Mouse (Mus musculus): ENCODE measurements around the gene Herc4. TPM values are rescaled to one million over a fixed set of nuclear protein-coding genes. Genes with fewer than 3 reads are reported as not detected.

The Herc4 gene
- polyA plus RNA-seq, 1 experiment from 2014 or later = 33.6 TPM

DNA sequence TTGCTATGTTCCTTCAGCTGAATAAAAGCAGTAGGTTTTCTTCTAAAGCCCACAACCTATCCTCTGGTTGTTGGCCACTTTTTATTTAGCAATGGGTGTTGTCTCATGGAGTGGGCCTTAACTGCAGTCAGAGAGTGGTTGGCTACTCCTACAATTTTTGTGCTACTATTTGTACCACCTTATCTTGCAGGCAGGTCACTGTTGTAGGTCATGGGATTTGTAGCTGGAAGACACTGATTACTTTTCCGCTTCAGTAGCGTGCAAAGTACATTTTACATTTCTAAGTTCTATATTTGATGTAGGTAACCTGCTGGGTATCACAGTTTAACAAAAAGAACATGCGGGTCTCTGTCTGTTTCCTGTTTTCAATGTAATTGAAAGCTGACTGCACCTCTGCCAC is 15.7 kb downstream of the Herc4 start:
- H3K9ac ChIP-seq = no peak overlapping the region
- no peak for ATAC-seq
- no peaks in the 10 kb centered on the region for H3K27me3 ChIP-seq
- no peaks in the 10 kb centered on the region for H3K9me3 ChIP-seq (replicated peaks)
- no peak overlapping the region for H3K4me2 ChIP-seq
- H3K4me1 ChIP-seq = 0 out of 2 replicates have a peak, but pooled peaks cover 3% of the 10 kb centered on the region
- no peak overlapping the region for H3K27ac ChIP-seq
- WGBS = 92% methylated on average over 3 of the region's 3 CpGs
- H3K4me3 ChIP-seq = no peak overlapping the region
- H3K36me3 ChIP-seq (ENCODE audit: poor library complexity, severe bottlenecking) = peaks cover under 1% of the 10 kb centered on the region; the same call in 1 of the 2 replicates

DNA sequence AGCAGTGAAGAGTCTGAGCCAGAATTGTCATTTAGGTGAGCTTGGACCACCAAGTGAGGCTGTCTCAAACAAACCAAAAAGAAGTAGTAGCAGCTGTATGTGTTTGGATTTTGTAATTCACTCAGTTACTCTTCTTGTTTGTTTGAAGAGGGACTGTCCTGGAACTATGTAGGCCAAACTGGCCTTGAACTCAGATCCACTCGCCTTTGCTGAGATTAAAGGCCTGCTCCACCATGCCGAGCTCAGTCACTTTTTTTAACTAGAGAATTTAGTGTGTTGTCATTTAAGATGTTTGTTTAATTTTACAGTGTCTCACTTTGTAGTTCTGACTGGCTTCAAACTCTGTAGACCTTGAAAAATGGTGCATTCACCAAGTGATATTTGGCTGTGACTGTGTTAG is 24.3 kb downstream of the Herc4 start:
- Histone ChIP-seq H3K9me3 (replicated peaks) (no peaks in the 10 kb centered on the region; the same call in 1 of the 2 replicates), H3K4me1 (no peaks in the 10 kb centered on the region), H3K4me2 (no peak overlapping the region), H3K27me3 (no peaks in the 10 kb centered on the region), H3K36me3 (ENCODE audit: poor library complexity, severe bottlenecking) (peaks cover 23% of the 10 kb centered on the region), H3K9ac (no peak overlapping the region), H3K4me3 (no peak overlapping the region), H3K27ac (no peak overlapping the region)
- no peak for ATAC-seq
- 95% methylated on average over 2 of the region's 2 CpGs for WGBS

DNA sequence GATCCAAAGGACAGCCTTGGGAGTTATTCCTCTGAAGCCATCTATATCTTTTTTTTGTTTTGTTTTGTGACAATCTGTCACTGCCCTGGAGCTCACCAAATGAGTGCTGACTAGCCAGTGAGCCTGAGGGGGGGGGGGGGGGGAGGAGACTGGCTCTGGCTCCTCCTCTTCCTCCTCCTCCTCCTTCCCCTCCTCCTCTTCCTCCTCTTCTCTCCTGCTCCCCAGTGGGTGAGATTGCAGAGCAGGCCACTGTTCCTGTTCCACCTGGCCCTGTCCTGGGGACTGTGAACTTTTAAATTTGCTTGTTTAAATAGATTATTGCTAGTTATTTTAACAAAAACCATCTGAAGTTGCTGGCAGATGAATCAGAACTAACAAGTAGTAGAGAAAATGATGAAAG is 28.8 kb downstream of the Herc4 start:
- Histone ChIP-seq H3K9me3 (replicated peaks) (no peaks in the 10 kb centered on the region), H3K4me2 (no peak overlapping the region), H3K27ac (no peak overlapping the region), H3K4me1 (no peaks in the 10 kb centered on the region), H3K27me3 (no peaks in the 10 kb centered on the region), H3K9ac (no peak overlapping the region), H3K4me3 (no peak overlapping the region), H3K36me3 (ENCODE audit: poor library complexity, severe bottlenecking) (peaks cover 19% of the 10 kb centered on the region)
- no peak for ATAC-seq

DNA sequence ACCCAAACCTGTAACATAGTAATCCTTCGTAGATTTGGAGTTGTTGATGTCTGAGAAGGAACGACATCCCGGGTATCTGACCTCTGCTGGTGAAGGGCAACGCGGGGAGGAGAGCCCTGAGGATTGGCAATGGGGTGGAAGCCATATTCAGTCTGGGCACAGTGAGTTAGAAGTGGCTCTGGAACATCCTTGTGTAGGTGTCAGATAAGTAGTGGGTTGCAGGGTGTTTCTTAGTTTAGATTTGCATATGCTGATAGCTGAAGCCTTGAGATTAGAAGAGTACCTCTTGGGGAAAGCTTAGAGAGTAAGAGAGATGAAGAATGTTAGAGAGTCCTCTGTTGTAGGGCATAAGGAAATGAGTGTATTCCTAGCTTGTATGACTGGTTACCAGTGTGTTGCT is 29.3 kb downstream of the Herc4 start:
- Histone ChIP-seq H3K9me3 (replicated peaks) (no peaks in the 10 kb centered on the region), H3K4me3 (no peak overlapping the region), H3K27ac (no peak overlapping the region), H3K9ac (no peak overlapping the region), H3K36me3 (ENCODE audit: poor library complexity, severe bottlenecking) (peaks cover 23% of the 10 kb centered on the region), H3K27me3 (no peaks in the 10 kb centered on the region), H3K4me1 (no peaks in the 10 kb centered on the region), H3K4me2 (no peak overlapping the region)
- no peak for ATAC-seq
- WGBS = 93% methylated on average over 5 of the region's 5 CpGs

DNA sequence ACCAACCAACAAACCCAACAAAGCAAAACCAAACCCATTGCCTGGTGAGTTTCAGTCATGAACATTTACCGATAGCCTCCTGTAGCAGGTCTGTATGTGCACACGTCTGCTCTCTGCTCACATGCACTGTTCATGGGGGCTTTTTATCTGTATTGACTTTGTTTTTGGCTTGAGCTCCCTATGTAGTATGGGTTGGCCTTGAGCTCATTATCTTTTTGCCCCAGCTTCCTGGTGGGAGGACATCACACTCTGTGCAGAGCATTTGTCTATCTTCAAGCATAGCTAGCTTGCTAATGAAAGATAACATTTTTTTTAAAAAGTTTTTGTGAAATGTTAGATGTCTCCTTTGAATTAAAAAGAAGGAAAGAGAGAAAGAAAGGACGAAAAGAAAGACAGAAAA is 33.4 kb downstream of the Herc4 start:
- H3K27ac ChIP-seq = no peak overlapping the region
- H3K4me3 ChIP-seq = no peak overlapping the region
- 98% methylated on average over 3 of the region's 3 CpGs for WGBS
- H3K4me1 ChIP-seq = no peaks in the 10 kb centered on the region
- H3K9me3 ChIP-seq (replicated peaks) = no peaks in the 10 kb centered on the region
- H3K9ac ChIP-seq = no peak overlapping the region
- H3K27me3 ChIP-seq = no peaks in the 10 kb centered on the region
- H3K4me2 ChIP-seq = no peak overlapping the region
- no peak for ATAC-seq
- peaks cover 34% of the 10 kb centered on the region for H3K36me3 ChIP-seq (ENCODE audit: poor library complexity, severe bottlenecking)

DNA sequence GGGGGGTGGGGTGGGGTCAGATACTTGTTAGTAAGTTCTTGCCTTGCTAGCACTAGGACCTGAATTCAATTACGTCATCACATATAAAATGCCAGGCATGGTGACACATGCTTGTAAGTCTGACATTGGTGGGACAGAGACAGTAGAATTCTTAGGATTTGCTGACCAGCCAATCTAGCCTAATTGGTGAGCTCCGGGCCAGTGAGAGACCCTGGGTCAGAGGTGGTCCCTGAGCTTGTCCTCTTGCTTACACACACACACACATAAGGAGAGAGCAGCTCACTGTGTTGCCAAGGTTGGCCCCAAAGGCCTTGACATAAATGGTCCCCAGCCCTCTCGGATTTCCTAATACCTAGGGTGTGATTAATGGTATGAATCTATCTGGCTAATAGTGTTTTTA is 36.2 kb downstream of the Herc4 start:
- Histone ChIP-seq H3K27ac (no peak overlapping the region), H3K36me3 (ENCODE audit: poor library complexity, severe bottlenecking) (peaks cover 50% of the 10 kb centered on the region), H3K4me3 (no peak overlapping the region), H3K9ac (no peak overlapping the region), H3K9me3 (replicated peaks) (no peaks in the 10 kb centered on the region), H3K27me3 (no peaks in the 10 kb centered on the region), H3K4me1 (no peaks in the 10 kb centered on the region), H3K4me2 (no peak overlapping the region)
- no peak for ATAC-seq
- WGBS = 87% methylated on average over 3 of the region's 3 CpGs

DNA sequence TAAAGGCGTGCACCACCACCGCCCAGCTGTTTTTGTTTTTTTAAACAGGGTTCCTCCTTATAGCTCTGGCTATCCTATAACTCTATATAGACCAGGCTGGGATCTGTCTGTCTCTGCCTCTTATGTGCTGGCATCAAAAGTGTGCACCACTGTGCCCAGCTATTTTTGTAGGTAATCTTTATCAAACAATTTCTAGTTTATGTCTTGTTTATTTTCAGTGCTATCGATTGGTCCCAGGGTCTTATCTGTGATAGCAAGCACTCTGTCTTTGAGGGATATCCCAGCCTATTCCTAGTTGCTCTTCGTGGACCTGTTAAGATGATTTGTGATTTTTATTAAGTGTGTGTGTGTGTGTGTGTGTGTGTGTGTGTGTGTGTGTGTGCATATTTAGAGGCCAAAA is 38.8 kb downstream of the Herc4 start:
- ATAC-seq = no peak
- H3K4me3 ChIP-seq = no peak overlapping the region
- 90% methylated on average over 4 of the region's 4 CpGs for WGBS
- H3K27me3 ChIP-seq = no peaks in the 10 kb centered on the region
- no peaks in the 10 kb centered on the region for H3K4me1 ChIP-seq
- no peak overlapping the region for H3K4me2 ChIP-seq
- peaks cover 65% of the 10 kb centered on the region for H3K36me3 ChIP-seq (ENCODE audit: poor library complexity, severe bottlenecking)
- H3K27ac ChIP-seq = no peak overlapping the region
- H3K9ac ChIP-seq = no peak overlapping the region
- no peaks in the 10 kb centered on the region for H3K9me3 ChIP-seq (replicated peaks)

DNA sequence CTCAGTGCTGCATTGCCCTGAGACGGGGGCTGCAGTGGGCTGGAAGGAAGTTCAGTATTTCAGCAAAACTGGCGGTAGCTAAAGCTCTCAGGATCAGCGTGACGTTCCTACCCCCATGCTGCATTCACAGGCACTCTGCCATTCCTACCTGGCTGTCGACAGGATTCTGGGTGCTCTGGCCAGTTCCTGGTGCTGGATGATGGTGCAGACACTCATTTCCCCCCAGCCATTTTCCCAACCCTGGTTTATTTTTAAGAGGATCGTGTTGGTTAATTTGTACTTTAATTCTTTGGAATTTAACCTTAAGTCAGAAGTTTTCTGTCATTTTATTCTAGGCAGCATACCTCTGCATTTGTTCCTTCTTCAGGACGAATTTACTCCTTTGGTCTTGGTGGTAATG is 39.2 kb downstream of the Herc4 start:
- ATAC-seq = no peak
- Histone ChIP-seq H3K9me3 (replicated peaks) (no peaks in the 10 kb centered on the region), H3K4me3 (no peak overlapping the region), H3K27me3 (no peaks in the 10 kb centered on the region), H3K27ac (no peak overlapping the region), H3K36me3 (ENCODE audit: poor library complexity, severe bottlenecking) (peaks cover 65% of the 10 kb centered on the region), H3K4me1 (no peaks in the 10 kb centered on the region), H3K4me2 (no peak overlapping the region), H3K9ac (no peak overlapping the region)
- 89% methylated on average over 7 of the region's 7 CpGs for WGBS

DNA sequence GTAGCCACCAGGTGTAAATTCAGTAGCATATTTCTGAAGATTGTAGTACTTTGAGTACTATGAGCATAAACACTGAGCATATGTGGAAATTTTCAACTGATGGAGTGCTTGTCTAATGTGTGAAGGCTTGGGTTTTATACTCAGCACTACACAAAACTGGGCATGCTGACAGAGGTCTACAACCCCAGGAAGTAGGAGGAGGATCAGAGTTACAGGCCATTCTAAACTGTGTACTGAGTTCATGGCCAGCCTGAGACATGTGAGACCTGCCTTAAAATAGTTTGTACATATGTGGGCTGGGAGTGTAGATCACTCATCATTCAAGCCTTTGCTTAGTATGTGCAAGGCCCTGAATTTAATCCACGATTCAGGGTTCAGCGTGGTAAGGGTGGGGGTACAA is 58.7 kb downstream of the Herc4 start:
- no peak overlapping the region for H3K4me3 ChIP-seq
- H3K9ac ChIP-seq = no peak overlapping the region
- WGBS = 96% methylated on average over 2 of the region's 2 CpGs
- peaks cover 52% of the 10 kb centered on the region for H3K36me3 ChIP-seq (ENCODE audit: poor library complexity, severe bottlenecking)
- no peak overlapping the region for H3K4me2 ChIP-seq
- ATAC-seq = no peak
- no peak overlapping the region for H3K27ac ChIP-seq
- no peaks in the 10 kb centered on the region for H3K4me1 ChIP-seq
- no peaks in the 10 kb centered on the region for H3K9me3 ChIP-seq (replicated peaks)
- H3K27me3 ChIP-seq = no peaks in the 10 kb centered on the region

DNA sequence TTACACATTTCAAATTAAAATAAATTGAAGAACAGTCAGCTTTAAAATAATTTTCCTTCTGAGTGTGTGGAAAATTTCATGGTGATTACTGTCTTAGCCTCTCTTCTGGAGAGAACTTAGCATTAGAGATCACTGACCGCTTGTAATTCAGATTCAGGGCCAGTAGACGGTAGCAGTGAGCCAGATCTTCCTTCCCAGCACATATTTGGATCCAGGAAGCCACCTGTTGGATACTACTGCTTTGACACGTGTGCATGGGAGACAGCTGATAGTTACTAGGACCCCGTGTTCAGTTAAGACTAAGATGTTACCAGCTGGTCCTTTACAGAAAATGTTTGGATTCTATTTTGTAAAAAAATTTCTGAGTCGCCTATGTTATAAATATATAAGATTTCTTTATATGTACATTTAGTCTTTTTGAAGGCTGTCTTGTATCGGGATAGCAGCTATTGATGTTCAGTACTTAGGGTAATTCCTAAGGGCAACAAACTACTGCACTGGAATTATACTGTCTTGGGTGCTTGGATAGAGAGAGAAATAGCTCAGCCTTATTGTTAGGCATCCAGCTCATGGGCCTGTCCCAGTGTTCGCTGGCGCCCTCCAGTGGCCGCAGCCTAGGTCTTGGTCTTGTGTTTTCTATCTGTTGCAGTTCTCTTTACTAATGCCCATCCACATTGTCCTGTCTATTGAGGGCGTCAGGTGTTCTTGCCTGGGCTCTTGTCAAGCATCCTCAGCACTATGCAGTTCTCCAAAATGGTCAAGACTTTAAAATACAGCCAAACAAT is 65.2 kb downstream of the Herc4 start:
- Histone ChIP-seq H3K4me2 (no peak overlapping the region), H3K36me3 (ENCODE audit: poor library complexity, severe bottlenecking) (peaks cover 64% of the 10 kb centered on the region), H3K9me3 (replicated peaks) (no peaks in the 10 kb centered on the region), H3K9ac (no peak overlapping the region), H3K4me3 (no peak overlapping the region), H3K4me1 (no peaks in the 10 kb centered on the region), H3K27ac (no peak overlapping the region), H3K27me3 (no peaks in the 10 kb centered on the region)
- WGBS = 43% methylated on average over 10 of the region's 10 CpGs
- ATAC-seq = peak; percentile 67

DNA sequence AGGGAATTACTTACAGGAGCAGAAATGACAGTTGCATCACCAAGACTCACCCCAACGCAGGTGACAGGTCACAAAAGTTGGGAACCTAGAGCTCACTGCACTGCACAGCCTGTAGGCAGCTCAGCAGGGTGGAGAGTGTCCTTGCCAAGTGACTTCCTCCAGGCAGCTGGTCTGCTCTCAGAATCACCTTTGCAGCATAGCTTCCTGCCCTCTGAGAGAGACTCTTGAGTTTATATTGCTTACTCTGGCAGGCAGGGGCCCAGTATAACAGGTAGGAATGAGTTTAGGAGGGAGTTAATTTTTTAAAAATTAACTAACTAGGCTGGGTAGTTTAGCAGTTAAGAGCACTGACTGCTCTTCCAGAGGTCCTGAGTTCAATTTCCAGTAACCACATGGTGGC is 70.1 kb downstream of the Herc4 start:
- H3K9me3 ChIP-seq (replicated peaks) = no peaks in the 10 kb centered on the region
- H3K4me2 ChIP-seq = no peak overlapping the region
- H3K36me3 ChIP-seq (ENCODE audit: poor library complexity, severe bottlenecking) = peaks cover 68% of the 10 kb centered on the region
- no peak overlapping the region for H3K4me3 ChIP-seq
- no peaks in the 10 kb centered on the region for H3K27me3 ChIP-seq
- H3K9ac ChIP-seq = no peak overlapping the region
- WGBS = 96% methylated on average over 1 of the region's 1 CpGs
- H3K4me1 ChIP-seq = no peaks in the 10 kb centered on the region
- no peak overlapping the region for H3K27ac ChIP-seq
- ATAC-seq = no peak

DNA sequence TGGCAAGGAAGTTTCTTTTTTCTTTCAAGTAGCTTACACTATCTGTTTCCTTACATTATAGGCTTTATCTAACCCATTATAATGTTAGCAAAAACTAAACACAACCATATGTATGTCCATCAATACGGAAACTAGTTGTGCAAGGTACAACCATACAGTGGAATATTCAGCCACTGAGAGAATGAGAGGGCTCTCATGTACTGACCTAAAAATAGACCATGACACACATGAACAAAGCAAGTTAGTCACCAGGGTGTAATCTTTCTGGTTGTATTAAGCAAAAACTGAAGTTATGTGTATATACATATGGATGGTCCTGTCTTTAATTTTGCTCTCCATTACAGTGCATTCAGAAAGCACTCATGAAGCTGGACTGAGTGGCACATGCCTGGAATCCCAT is 83.5 kb downstream of the Herc4 start:
- WGBS = 96% methylated on average over 1 of the region's 1 CpGs
- no peak overlapping the region for H3K4me2 ChIP-seq
- no peaks in the 10 kb centered on the region for H3K9me3 ChIP-seq (replicated peaks)
- no peaks in the 10 kb centered on the region for H3K4me1 ChIP-seq
- H3K27me3 ChIP-seq = no peaks in the 10 kb centered on the region
- H3K27ac ChIP-seq = no peak overlapping the region
- no peak overlapping the region for H3K4me3 ChIP-seq
- peaks cover 67% of the 10 kb centered on the region for H3K36me3 ChIP-seq (ENCODE audit: poor library complexity, severe bottlenecking)
- H3K9ac ChIP-seq = no peak overlapping the region
- no peak for ATAC-seq

DNA sequence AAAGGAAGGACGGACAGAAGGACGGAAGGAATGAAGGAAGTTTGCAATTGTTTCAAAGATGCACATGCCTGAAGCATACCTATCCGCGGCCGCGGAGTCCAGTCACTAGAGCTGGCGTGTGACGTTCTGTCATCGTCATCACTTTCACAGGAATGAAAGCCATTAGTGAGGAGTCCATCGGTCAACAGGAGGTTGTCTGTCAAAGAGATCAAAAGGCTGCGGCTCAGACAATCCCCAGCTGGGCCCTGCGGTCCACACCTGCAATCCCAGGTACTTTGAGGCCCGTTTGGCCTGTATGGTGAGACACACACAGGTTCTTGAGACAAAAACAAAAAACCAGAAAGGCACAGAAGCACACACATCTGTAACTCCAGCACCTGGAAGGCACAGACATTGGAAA is 93.3 kb downstream of the Herc4 start:
- Histone ChIP-seq H3K4me2 (peak overlapping the region; percentile 69), H3K9ac (peak overlapping the region; percentile 95), H3K36me3 (ENCODE audit: poor library complexity, severe bottlenecking) (peaks cover 23% of the 10 kb centered on the region), H3K4me3 (peak overlapping the region; percentile 79), H3K27ac (no peak overlapping the region), H3K9me3 (replicated peaks) (no peaks in the 10 kb centered on the region), H3K27me3 (no peaks in the 10 kb centered on the region), H3K4me1 (peaks cover 23% of the 10 kb centered on the region)
- ATAC-seq = no peak
- 65% methylated on average over 13 of the region's 13 CpGs for WGBS
